Mouse (Mus musculus): ENCODE results near the gene Zfp462. TPM values are rescaled to one million over a fixed set of nuclear protein-coding genes. Genes with fewer than 3 reads are reported as not detected.
A peak's percentile ranks its signal among the peaks of the same experiment; 100 is the strongest.

Zfp462 gene
- polyA plus RNA-seq, 1 experiment from 2014 or later: 20.5 TPM

- no peak overlapping the region for H3K4me2 ChIP-seq (ENCODE audit: low read length)
- no peaks in the 10 kb centered on the region for H3K36me3 ChIP-seq (ENCODE audit: control insufficient read depth, insufficient read depth)
- no peaks in the 10 kb centered on the region for H3K9me3 ChIP-seq (ENCODE audit: control insufficient read depth, low read length)
- no peak overlapping the region for H3K4me3 ChIP-seq (replicated peaks; ENCODE audit: low read length)
- H3K9ac ChIP-seq (replicated peaks; ENCODE audit: low read depth, low read length): no peak overlapping the region
- no peak overlapping the region for H3K27ac ChIP-seq (ENCODE audit: low read length)
- WGBS: 18% methylated on average over 11 of the region's 11 CpGs
- H3K4me1 ChIP-seq (replicated peaks; ENCODE audit: control insufficient read depth, insufficient read depth, low read length): peaks cover 5% of the 10 kb centered on the region
- peak; percentile 85 for ATAC-seq
- H3K27me3 ChIP-seq (replicated peaks; ENCODE audit: control insufficient read depth, insufficient read depth, low read length): no peaks in the 10 kb centered on the region
Measured at GRCm38 (mm10) chr4:55125048-55125737, 180.3 kb downstream of the Zfp462 start.

GRCm38 (mm10) chr4:55125738-55126054, 180.8 kb downstream of the Zfp462 start:
- Histone ChIP-seq H3K36me3 (ENCODE audit: control insufficient read depth, insufficient read depth) (no peaks in the 10 kb centered on the region), H3K9me3 (ENCODE audit: control insufficient read depth, low read length) (no peaks in the 10 kb centered on the region), H3K27ac (ENCODE audit: low read length) (no peak overlapping the region), H3K9ac (replicated peaks; ENCODE audit: low read depth, low read length) (no peak overlapping the region), H3K4me2 (ENCODE audit: low read length) (no peak overlapping the region), H3K27me3 (replicated peaks; ENCODE audit: control insufficient read depth, insufficient read depth, low read length) (no peaks in the 10 kb centered on the region), H3K4me1 (replicated peaks; ENCODE audit: control insufficient read depth, insufficient read depth, low read length) (peaks cover 5% of the 10 kb centered on the region), H3K4me3 (replicated peaks; ENCODE audit: low read length) (no peak overlapping the region)
- WGBS: 60% methylated on average over 4 of the region's 4 CpGs
- no peak for ATAC-seq

GRCm38 (mm10) chr4:55127228-55127901, 182.5 kb downstream of the Zfp462 start:
- H3K27me3 ChIP-seq (replicated peaks; ENCODE audit: control insufficient read depth, insufficient read depth, low read length): no peaks in the 10 kb centered on the region
- peaks cover 5% of the 10 kb centered on the region for H3K4me1 ChIP-seq (replicated peaks; ENCODE audit: control insufficient read depth, insufficient read depth, low read length)
- H3K36me3 ChIP-seq (ENCODE audit: control insufficient read depth, insufficient read depth): no peaks in the 10 kb centered on the region
- no peak overlapping the region for H3K9ac ChIP-seq (replicated peaks; ENCODE audit: low read depth, low read length)
- H3K27ac ChIP-seq (ENCODE audit: low read length): no peak overlapping the region
- H3K4me2 ChIP-seq (ENCODE audit: low read length): no peak overlapping the region
- H3K4me3 ChIP-seq (replicated peaks; ENCODE audit: low read length): no peak overlapping the region
- WGBS: 91% methylated on average over 9 of the region's 9 CpGs
- no peak for ATAC-seq
- H3K9me3 ChIP-seq (ENCODE audit: control insufficient read depth, low read length): no peaks in the 10 kb centered on the region

- no peaks in the 10 kb centered on the region for H3K27me3 ChIP-seq (replicated peaks; ENCODE audit: control insufficient read depth, insufficient read depth, low read length)
- H3K9ac ChIP-seq (replicated peaks; ENCODE audit: low read depth, low read length): no peak overlapping the region
- no peak overlapping the region for H3K4me2 ChIP-seq (ENCODE audit: low read length)
- no peaks in the 10 kb centered on the region for H3K9me3 ChIP-seq (ENCODE audit: control insufficient read depth, low read length)
- H3K4me3 ChIP-seq (replicated peaks; ENCODE audit: low read length): no peak overlapping the region
- H3K27ac ChIP-seq (ENCODE audit: low read length): no peak overlapping the region
- WGBS: 78% methylated on average over 13 of the region's 13 CpGs
- no peak for ATAC-seq
- peaks cover 5% of the 10 kb centered on the region for H3K4me1 ChIP-seq (replicated peaks; ENCODE audit: control insufficient read depth, insufficient read depth, low read length)
- no peaks in the 10 kb centered on the region for H3K36me3 ChIP-seq (ENCODE audit: control insufficient read depth, insufficient read depth)
Measured at GRCm38 (mm10) chr4:55128088-55128835, 183.4 kb downstream of the Zfp462 start.
